Mouse (Mus musculus) E14TG2a.4 (cell line): ENCODE results near the gene Ell2.

Source experiments
- CTCF ChIP-seq: conservative IDR thresholded peaks from 2 replicates; pipeline ENCODE4 v1.5.1; 2014; ENCODE audit warnings: low read length
- NANOG ChIP-seq: IDR thresholded peaks from 2 replicates; pipeline ENCODE4 v1.6.1; 2014; ENCODE audit warnings: borderline replicate concordance, low read length, mixed read lengths
- POU5F1 ChIP-seq: IDR thresholded peaks from 2 replicates; pipeline ENCODE4 v1.6.1; 2014; ENCODE audit warnings: low read length, borderline replicate concordance

- TF ChIP-seq CTCF (no peak), NANOG (no peak), POU5F1 (no peak)
Measured at GRCm38 (mm10) chr13:75730717-75731116, 24.2 kb downstream of the Ell2 start.
